Mouse (Mus musculus) intestine, embryonic 16.5 days (tissue): ENCODE data around the gene Gm364. TPM values are rescaled to one million over a fixed set of nuclear protein-coding genes. Genes with fewer than 3 reads are reported as not detected.

Experiments used
- ATAC-seq: fragments of 200-750 bp; cut with Nextera tagmentation; 2 replicates; pipeline ENCODE4 v1.8.0; 2017; ENCODE audit warnings: moderate TSS enrichment, moderate library complexity
- H3K27ac ChIP-seq: fragments of 300-500 bp; sonication (generic); 2 replicates; pipeline ENCODE4 v1.5.1; 2014; ENCODE audit warnings: mild to moderate bottlenecking, low read length
- H3K27me3 ChIP-seq: fragments of 300-500 bp; sonication (generic); replicated peaks from 2 replicates; pipeline ENCODE4 v1.6.1; 2014; ENCODE audit warnings: low read length, control low read depth, mixed read lengths; ENCODE audit not compliant: control insufficient read depth, insufficient read depth
- H3K36me3 ChIP-seq: fragments of 300-500 bp; sonication (generic); 2 replicates; pipeline ENCODE4 v1.6.1; 2014; ENCODE audit warnings: low read length, control low read depth; ENCODE audit not compliant: control insufficient read depth, insufficient read depth
- H3K4me1 ChIP-seq: fragments of 300-500 bp; sonication (generic); 2 replicates; pipeline ENCODE4 v1.6.1; 2014; ENCODE audit warnings: low read length, control low read depth, mixed read lengths; ENCODE audit not compliant: control insufficient read depth, insufficient read depth
- H3K4me2 ChIP-seq: fragments of 300-500 bp; sonication (generic); 2 replicates; pipeline ENCODE4 v1.6.1; 2014; ENCODE audit warnings: low read depth, low read length, control low read depth
- H3K4me3 ChIP-seq: fragments of 300-500 bp; sonication (generic); 2 replicates; pipeline ENCODE4 v1.5.1; 2014; ENCODE audit warnings: mild to moderate bottlenecking, low read length
- H3K9ac ChIP-seq: fragments of 300-500 bp; sonication (generic); 2 replicates; pipeline ENCODE4 v1.6.1; 2014; ENCODE audit warnings: low read depth, low read length
- H3K9me3 ChIP-seq: fragments of 300-500 bp; sonication (generic); 2 replicates; pipeline ENCODE4 v1.6.1; 2016; ENCODE audit warnings: low read length, control low read depth; ENCODE audit not compliant: control insufficient read depth
- WGBS: fragments of 180-500 bp; shearing (Covaris S2); extraction: QIAGEN DNeasy Blood & Tissue Kit; methylation state at CpG from one replicate; pipeline ENCODE4 v1.1.7; 2014; 5-methylcytosine and 5-hydroxymethylcytosine counted together
- polyA plus RNA-seq: library from polyadenylated mRNA; unstranded; fragments of >200 nt; fragmentation: Nextera tagmentation; extraction: Ambion mirVana; gene quantifications from 2 replicates; pipeline ENCODE4 v1.2.1, GENCODE M21; 2015

Gm364 gene
- polyA plus RNA-seq, 1 experiment from 2014 or later, result not detected

DNA sequence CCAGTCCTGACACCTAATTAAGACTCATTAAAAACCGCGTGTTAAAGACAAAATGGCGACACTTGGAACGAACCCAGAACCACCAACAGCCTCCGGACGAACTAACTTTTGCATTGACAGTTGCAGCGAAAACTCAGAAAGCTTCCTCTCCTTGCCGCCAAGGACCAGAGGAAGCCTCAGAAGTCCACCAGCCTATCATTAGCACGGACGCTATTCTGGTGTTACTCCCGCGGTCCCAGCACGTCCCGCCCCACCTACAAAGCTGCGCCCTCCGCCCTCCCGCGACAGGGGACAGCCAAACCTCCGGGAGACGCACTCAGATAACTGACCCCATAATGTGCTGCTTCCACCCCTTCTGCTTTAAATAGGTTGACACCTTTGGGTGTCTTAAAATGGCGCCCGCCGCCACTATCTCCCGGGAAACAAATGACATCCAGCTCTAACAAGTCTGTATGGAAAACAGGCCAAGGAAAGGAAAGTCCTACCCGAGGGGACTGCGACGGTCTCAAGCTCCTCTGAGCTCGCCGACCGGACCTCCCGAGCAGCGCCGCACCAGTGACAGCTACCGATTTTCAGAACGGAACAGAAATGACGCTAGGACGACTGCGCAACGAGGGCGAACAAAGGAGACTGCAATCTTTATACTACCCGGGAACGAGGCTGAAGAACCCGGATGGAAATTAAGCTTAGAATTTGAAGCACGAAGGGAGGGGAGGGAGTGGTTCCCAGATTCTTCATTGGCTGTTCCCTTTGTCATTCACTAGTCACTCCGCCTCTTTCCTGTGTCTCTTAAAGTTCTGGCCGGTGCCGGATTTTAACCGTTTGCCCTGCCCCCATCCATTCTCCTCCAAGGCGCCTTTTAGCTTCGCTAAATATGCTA lies 16.3 kb upstream of the Gm364 start, which contains the start of gene Rbmx:
Gene Rbmx (minus strand): TSS at position 670 of the 880 bp plus-strand sequence.
- Histone ChIP-seq H3K36me3 (0 out of 2 replicates have a peak, but pooled peaks cover 3% of the 10 kb centered on the region), H3K4me2 (peak within 1 kb of the TSS; percentile 43), H3K4me1 (no peaks in the 10 kb centered on the region), H3K9ac (peak within 1 kb of the TSS; percentile 72), H3K4me3 (peak within 1 kb of the TSS; percentile 53), H3K27ac (peak within 1 kb of the TSS; percentile 80), H3K9me3 (no peaks in the 10 kb centered on the region), H3K27me3 (no peaks in the 10 kb centered on the region)
- peak; percentile 97 for ATAC-seq
- WGBS, result 14% methylated on average over 50 of the region's 50 CpGs

DNA sequence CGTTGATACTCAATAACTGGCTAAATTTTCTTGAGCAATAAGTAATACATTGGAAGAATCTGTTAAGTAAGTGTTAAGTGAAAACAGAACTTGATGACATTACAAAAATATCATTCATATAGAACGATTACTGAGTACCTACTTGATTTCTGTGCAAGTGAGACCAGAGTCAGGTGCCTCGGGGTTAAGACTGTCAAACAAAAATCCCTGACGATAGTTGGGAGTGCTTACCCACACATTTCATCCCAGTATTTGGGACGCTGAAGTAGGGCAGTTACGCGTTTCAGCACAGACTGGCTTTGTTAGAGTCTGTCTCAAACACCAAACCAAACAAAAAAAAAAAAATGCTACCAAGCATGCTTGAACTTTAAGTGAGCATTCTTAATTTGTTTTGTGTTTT lies 15.5 kb upstream of the Gm364 start:
- H3K9me3 ChIP-seq, result no peaks in the 10 kb centered on the region
- H3K27ac ChIP-seq, result no peak overlapping the region
- 26% methylated on average over 7 of the region's 7 CpGs for WGBS
- no peak overlapping the region for H3K4me3 ChIP-seq
- no peaks in the 10 kb centered on the region for H3K27me3 ChIP-seq
- 0 out of 2 replicates have a peak, but pooled peaks cover 3% of the 10 kb centered on the region for H3K36me3 ChIP-seq
- H3K4me1 ChIP-seq, result no peaks in the 10 kb centered on the region
- H3K4me2 ChIP-seq, result no peak overlapping the region; the same call in 1 of the 2 replicates
- 0 out of 2 replicates have a peak, but pooled peaks have one; percentile 27 for ATAC-seq
- no peak overlapping the region for H3K9ac ChIP-seq

DNA sequence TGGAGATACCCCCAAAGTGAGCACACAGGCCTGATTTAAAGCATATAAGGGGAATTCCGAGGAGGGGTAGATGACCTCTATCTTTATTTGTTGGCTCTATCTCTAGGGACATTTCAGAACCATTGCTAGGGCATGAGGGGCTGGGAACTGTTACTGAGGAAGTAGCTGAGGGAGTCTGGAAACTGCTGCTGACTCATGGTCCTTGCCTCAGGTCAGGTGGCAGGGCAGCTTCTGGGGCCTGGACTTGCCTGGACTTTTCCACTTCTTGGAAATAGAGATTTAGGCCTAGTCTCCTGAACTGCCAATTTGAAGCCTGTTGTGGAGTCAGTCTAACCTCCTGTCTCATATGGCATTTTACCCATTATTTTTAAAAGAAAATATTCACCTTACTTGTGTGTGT lies 7.6 kb upstream of the Gm364 start:
- no peaks in the 10 kb centered on the region for H3K4me1 ChIP-seq
- no peaks in the 10 kb centered on the region for H3K9me3 ChIP-seq
- no peaks in the 10 kb centered on the region for H3K36me3 ChIP-seq
- no peak for ATAC-seq
- no peak overlapping the region for H3K4me3 ChIP-seq
- 89% methylated on average over 1 of the region's 1 CpGs for whole genome bisulfite sequencing
- H3K9ac ChIP-seq, result no peak overlapping the region
- no peaks in the 10 kb centered on the region for H3K27me3 ChIP-seq
- H3K4me2 ChIP-seq, result no peak overlapping the region
- no peak overlapping the region for H3K27ac ChIP-seq

GRCm38 (mm10) chrX:57403651-57404050 lies 5.3 kb upstream of the Gm364 start:
- H3K9ac ChIP-seq, result no peak overlapping the region
- H3K4me1 ChIP-seq, result no peaks in the 10 kb centered on the region
- H3K27ac ChIP-seq, result no peak overlapping the region
- H3K4me2 ChIP-seq, result no peak overlapping the region
- H3K4me3 ChIP-seq, result no peak overlapping the region
- ATAC-seq, result no peak
- no peaks in the 10 kb centered on the region for H3K27me3 ChIP-seq
- no peaks in the 10 kb centered on the region for H3K9me3 ChIP-seq
- no peaks in the 10 kb centered on the region for H3K36me3 ChIP-seq

DNA sequence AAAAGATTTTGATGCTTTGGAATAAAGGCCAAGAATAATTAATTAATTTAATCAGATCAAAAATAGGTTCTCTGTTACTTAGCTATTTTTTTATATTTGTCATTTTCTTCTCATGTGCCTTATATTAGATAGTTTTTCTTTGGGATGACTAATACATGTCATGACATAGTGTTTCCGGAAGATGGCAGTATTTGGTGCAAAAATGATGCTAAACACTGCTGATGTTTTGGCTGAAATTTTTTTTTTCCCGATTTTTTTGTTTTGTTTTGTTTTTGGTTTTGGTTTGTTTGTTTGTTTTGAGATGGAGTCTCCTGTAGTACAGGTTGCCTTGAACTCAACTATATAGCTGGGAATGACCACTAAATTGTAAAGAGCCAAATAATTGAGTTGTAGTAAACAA lies 22.7 kb downstream of the Gm364 start:
- no peak for ATAC-seq
- no peaks in the 10 kb centered on the region for H3K4me1 ChIP-seq
- no peak overlapping the region for H3K4me2 ChIP-seq
- no peak overlapping the region for H3K9ac ChIP-seq
- no peak overlapping the region for H3K27ac ChIP-seq
- H3K9me3 ChIP-seq, result no peaks in the 10 kb centered on the region
- WGBS, result 5% methylated on average over 2 of the region's 2 CpGs
- no peaks in the 10 kb centered on the region for H3K36me3 ChIP-seq
- no peaks in the 10 kb centered on the region for H3K27me3 ChIP-seq
- H3K4me3 ChIP-seq, result no peak overlapping the region

GRCm38 (mm10) chrX:57433897-57434296 lies 24.9 kb downstream of the Gm364 start:
- no peak overlapping the region for H3K9ac ChIP-seq
- no peak overlapping the region for H3K4me2 ChIP-seq
- no peaks in the 10 kb centered on the region for H3K9me3 ChIP-seq
- no peaks in the 10 kb centered on the region for H3K27me3 ChIP-seq
- no peaks in the 10 kb centered on the region for H3K4me1 ChIP-seq
- no peak overlapping the region for H3K4me3 ChIP-seq
- ATAC-seq, result no peak
- H3K36me3 ChIP-seq, result no peaks in the 10 kb centered on the region
- WGBS, result 84% methylated on average over 2 of the region's 2 CpGs
- no peak overlapping the region for H3K27ac ChIP-seq

GRCm38 (mm10) chrX:57503634-57504033 lies 94.7 kb downstream of the Gm364 start, which contains the start of gene Gpr101:
Gene Gpr101 (minus strand): TSS chrX:57503757.
- ATAC-seq, result no peak
- Histone ChIP-seq H3K27me3 (peaks cover 20% of the 10 kb centered on the region; the same call in 1 of the 2 replicates), H3K27ac (no peak within 1 kb of the TSS), H3K9me3 (no peaks in the 10 kb centered on the region), H3K36me3 (no peaks in the 10 kb centered on the region), H3K4me2 (peak within 1 kb of the TSS; percentile 35; the same call in 1 of the 2 replicates), H3K4me1 (no peaks in the 10 kb centered on the region), H3K4me3 (no peak within 1 kb of the TSS), H3K9ac (no peak within 1 kb of the TSS)
- WGBS, result 11% methylated on average over 22 of the region's 28 CpGs

DNA sequence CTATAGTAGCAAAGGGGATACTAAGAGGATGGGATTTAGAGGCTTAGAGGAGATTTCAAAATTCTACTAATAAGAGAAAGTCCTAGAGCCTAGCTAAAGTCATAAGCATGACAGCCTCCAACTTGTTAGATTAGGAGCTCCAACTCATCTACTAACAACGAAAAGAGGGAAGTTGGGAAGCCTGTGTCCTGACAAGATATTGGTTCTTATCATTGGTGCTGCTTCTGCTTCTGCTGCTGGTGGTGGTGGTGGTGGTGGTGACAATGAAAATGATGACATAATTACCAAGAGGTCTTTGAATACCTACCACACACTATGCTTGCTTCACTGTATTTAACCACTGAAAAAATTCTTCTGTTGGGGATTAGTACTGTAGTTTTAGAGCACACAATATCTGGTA lies 97.3 kb downstream of the Gm364 start:
- no peak for ATAC-seq
- Histone ChIP-seq H3K27me3 (peaks cover 20% of the 10 kb centered on the region; the same call in 1 of the 2 replicates), H3K27ac (no peak overlapping the region), H3K4me1 (no peaks in the 10 kb centered on the region), H3K4me2 (no peak overlapping the region), H3K4me3 (no peak overlapping the region), H3K36me3 (no peaks in the 10 kb centered on the region), H3K9ac (no peak overlapping the region), H3K9me3 (no peaks in the 10 kb centered on the region)
- WGBS, result 86% methylated on average over 1 of the region's 1 CpGs

DNA sequence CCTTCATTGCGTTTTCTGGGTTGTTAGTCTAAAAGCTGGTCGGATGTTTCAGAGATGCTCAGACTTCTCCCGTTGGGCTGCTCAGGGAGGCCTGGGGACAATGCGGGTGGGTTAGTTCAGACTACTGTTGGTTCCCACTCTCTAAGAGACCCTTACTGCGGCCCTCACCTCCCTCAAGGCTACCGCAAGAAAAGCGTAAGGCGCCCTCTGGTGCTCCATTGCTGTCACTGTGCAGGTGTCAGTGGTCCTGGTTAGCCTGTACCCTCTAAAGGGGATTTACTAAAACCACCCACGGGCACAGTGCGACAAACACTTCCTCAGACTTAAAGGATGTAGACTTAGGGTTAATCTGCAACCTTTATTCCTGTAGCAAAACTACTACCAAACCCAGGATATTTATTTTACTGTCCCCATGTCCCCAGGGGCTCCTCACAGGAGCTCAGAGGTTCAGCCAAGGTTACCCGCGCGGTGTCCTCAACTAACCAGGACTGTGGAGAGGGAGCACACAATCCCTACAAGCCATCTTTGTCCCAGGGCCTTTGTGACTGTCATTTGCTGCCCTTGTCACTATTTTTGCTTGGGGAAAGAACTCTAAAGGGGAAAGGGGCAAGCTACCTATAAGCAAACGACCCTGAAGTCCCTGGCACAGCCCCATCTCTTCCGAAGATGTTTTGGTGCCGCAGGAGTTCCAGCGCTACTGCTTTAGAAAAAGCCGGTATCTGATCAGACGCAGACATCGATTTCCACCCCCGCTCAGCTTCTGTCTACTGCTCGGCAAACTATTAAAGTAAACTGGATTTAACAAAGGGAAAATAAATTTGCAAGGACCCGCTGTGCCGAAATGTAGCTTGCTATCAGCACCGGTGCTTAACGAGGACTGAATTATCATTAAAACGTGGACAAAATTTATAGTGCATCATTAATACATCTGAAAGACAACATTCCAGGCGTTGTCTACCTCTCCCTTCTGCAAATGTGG lies 112.5 kb downstream of the Gm364 start:
- Histone ChIP-seq H3K4me3 (no peak overlapping the region), H3K4me2 (no peak overlapping the region), H3K9me3 (no peaks in the 10 kb centered on the region), H3K27ac (no peak overlapping the region), H3K4me1 (no peaks in the 10 kb centered on the region), H3K27me3 (no peaks in the 10 kb centered on the region), H3K9ac (no peak overlapping the region), H3K36me3 (no peaks in the 10 kb centered on the region)
- 38% methylated on average over 28 of the region's 28 CpGs for WGBS
- ATAC-seq, result no peak
